Mouse (Mus musculus) cerebellum, adult 9-11 months (tissue): Measurements from ENCODE around the gene Tas2r106.

Experiments used
- DNase-seq: peaks from one replicate; pipeline ENCODE4 v3.0.0; 2022

Tas2r106 gene

GRCm38 (mm10) chr6:131678786-131679185, at the start of gene Tas2r106:
Tas2r106 (minus strand) TSS chr6:131678886.
- no peak for DNase-seq

DNA sequence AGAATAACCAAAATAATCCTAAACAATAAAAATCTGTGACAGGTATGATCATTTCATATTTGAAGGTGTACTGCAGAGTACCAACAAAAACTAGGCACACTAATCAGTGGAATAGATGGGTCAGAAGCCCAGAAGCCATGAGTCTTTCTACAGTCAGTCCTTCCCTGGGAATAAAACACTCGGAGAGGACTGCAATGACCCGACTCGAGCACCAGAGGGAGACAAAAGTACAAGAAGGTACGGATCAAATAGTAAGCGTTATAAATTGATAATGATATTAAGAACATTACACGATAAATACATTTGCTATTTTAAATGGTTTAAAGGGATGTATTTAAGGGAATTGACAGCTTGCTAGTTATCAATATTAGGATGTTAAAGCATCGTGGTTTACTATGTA, 34.1 kb upstream of the Tas2r106 start:
- DNase-seq: no peak

GRCm38 (mm10) chr6:131689963-131690362, 11.3 kb upstream of the Tas2r106 start, which contains the start of gene Tas2r114:
Tas2r114 (minus strand) TSS chr6:131690063.
- DNase-seq: no peak

- no peak for DNase-seq
Measured at GRCm38 (mm10) chr6:131687395-131687794, 8.7 kb upstream of the Tas2r106 start, which contains the start of gene Tas2r105. Tas2r105 (minus strand) TSS chr6:131687495.

- no peak for DNase-seq
Measured at GRCm38 (mm10) chr6:131685644-131686043, 7.0 kb upstream of the Tas2r106 start, which contains the start of gene Tas2r104. Tas2r104 (minus strand) TSS chr6:131685744.

DNA sequence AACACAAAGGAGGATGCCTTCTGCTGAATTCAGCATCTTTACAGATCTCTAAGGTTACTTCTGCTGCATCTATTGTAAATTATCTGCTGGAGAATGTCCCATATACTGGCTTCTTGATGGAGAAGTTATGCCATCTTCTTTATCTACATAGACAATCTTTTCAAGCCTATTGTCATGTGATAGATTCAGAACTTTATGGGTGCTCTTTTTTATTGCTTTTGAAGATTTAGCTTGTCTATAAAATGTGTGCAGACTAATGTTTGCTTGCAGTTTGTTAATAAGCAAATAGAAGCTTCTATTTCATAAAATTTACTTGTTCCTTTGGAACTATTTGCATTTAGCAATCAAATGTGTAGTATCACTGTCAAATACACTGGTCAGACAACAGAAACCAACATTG, 18.6 kb downstream of the Tas2r106 start, which contains the start of gene Tas2r107:
TSS of gene Tas2r107 (minus strand) at position 101 of the 400 bp plus-strand sequence.
- DNase-seq: no peak

DNA sequence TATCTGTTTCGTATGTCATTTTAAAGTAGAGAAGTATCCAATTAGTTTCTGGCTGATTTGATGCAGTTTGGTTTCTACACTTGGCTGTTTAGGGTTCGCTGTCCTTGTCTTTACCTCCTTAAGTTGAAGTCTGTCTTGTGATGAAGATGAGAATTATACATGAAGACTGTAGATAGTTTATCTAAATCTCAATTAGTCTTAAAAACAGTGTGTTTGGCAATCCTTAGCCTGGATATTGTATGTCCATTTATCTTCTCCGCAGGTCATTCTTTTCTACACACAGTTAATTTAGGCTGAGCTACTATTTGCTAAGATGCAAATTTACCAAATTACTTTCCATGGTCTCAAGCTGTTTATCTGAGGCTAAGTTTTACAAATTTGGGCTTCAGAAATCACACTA, 47.9 kb downstream of the Tas2r106 start, which contains the start of gene Tas2r130:
TSS of gene Tas2r130 (minus strand) at position 101 of the 400 bp plus-strand sequence.
- DNase-seq: no peak
